Mouse (Mus musculus) neutrophil, adult 5-6 weeks (primary cell): ENCODE results near the gene Camkv. TPM values are rescaled to one million over a fixed set of nuclear protein-coding genes. Genes with fewer than 3 reads are reported as not detected.

Experiments
- ATAC-seq: fragments of 151-379, 151-347 bp; 2 replicates; pipeline ENCODE4 v1.8.0; 2017; ENCODE audit warnings: mild to moderate bottlenecking, moderate TSS enrichment; ENCODE audit not compliant: insufficient number of reproducible peaks, poor library complexity, low FRiP score, severe bottlenecking; ENCODE audit errors: extremely low read depth
- total RNA-seq: library from RNA; stranded (forward); fragments of 200-1000 nt; gene quantifications from 2 replicates; pipeline ENCODE4 v1.2.3, GENCODE M21; 2017

Camkv gene
- total RNA-seq, 1 experiment from 2014 or later: not detected

- no peak for ATAC-seq
Measured at GRCm38 (mm10) chr9:107983421-107983890, 48.0 kb downstream of the Camkv start.

GRCm38 (mm10) chr9:107984052-107984753 lies 48.7 kb downstream of the Camkv start:
- no peak for ATAC-seq

GRCm38 (mm10) chr9:107984754-107985055 lies 49.2 kb downstream of the Camkv start:
- ATAC-seq: no peak

- peak; percentile 57 for ATAC-seq
Measured at GRCm38 (mm10) chr9:107985131-107986119, 50.0 kb downstream of the Camkv start, which contains the start of gene Inka1. Inka1 (minus strand) TSS chr9:107985879.

GRCm38 (mm10) chr9:107986376-107986775 lies 50.9 kb downstream of the Camkv start:
- peak; percentile 68; the same call in 1 of the 2 replicates for ATAC-seq

GRCm38 (mm10) chr9:107987950-107988349 lies 52.5 kb downstream of the Camkv start:
- no peak for ATAC-seq

GRCm38 (mm10) chr9:107992197-107992596 lies 56.7 kb downstream of the Camkv start, which contains the start of gene Cdhr4:
Cdhr4 (plus strand) TSS chr9:107992497.
- ATAC-seq: no peak

GRCm38 (mm10) chr9:107993013-107993412 lies 57.5 kb downstream of the Camkv start:
- ATAC-seq: no peak

- no peak for ATAC-seq
Measured at GRCm38 (mm10) chr9:107994464-107994863, 59.0 kb downstream of the Camkv start.

GRCm38 (mm10) chr9:107995513-107995912 lies 60.0 kb downstream of the Camkv start:
- ATAC-seq: no peak

GRCm38 (mm10) chr9:107996049-107996448 lies 60.6 kb downstream of the Camkv start, which contains the start of gene Gm20662:
Gm20662 (plus strand) TSS chr9:107996349.
- no peak for ATAC-seq

Other genes with a start within 250 kb of the Camkv start
- 0.12 and 0.35 TPM in 2 replicates for gene Sema3f, start 225.2 kb upstream of the Camkv start, total RNA-seq
- gene Rbm5, start 164.7 kb upstream of the Camkv start, total RNA-seq: 662 and 675 TPM in 2 replicates
- gene Rbm6, start 62.4 kb upstream of the Camkv start, total RNA-seq: 178 and 218 TPM in 2 replicates
- 18.4 and 20.3 TPM in 2 replicates for gene Mon1a, start 47.5 kb upstream of the Camkv start, total RNA-seq
- gene Mst1r, start 28.8 kb upstream of the Camkv start, total RNA-seq: 0.25 and 3.0 TPM in 2 replicates
- gene Actl11, start 7.2 kb upstream of the Camkv start, total RNA-seq: not detected in 2 replicates
- gene Traip, start 14.5 kb downstream of the Camkv start, total RNA-seq: 1.9 and 5.3 TPM in 2 replicates
- gene Uba7, start 39.8 kb downstream of the Camkv start, total RNA-seq: 177 and 211 TPM in 2 replicates
- gene Gm20661, start 47.4 kb downstream of the Camkv start, total RNA-seq: not detected in 2 replicates
- 2.9 and 4.2 TPM in 2 replicates for gene Inka1, start 50.2 kb downstream of the Camkv start, total RNA-seq
- gene Cdhr4, start 56.8 kb downstream of the Camkv start, total RNA-seq: 0.98 TPM in 1 of 2 replicates, not detected in the other
- gene Gm20662, start 60.7 kb downstream of the Camkv start, total RNA-seq: 4.9 TPM in 1 of 2 replicates, not detected in the other
- gene Ip6k1, start 66.8 kb downstream of the Camkv start, total RNA-seq: 230 and 268 TPM in 2 replicates
- gene Gmppb, start 113.6 kb downstream of the Camkv start, total RNA-seq: 11.2 and 13.1 TPM in 2 replicates
- 3.6 and 4.5 TPM in 2 replicates for gene Amigo3, start 117.5 kb downstream of the Camkv start, total RNA-seq
- gene Mst1, start 144.8 kb downstream of the Camkv start, total RNA-seq: not detected in 2 replicates
- 62.7 and 90.3 TPM in 2 replicates for gene Rnf123, start 147.7 kb downstream of the Camkv start, total RNA-seq
- 74.5 and 116 TPM in 2 replicates for gene Apeh, start 158.9 kb downstream of the Camkv start, total RNA-seq